Mouse (Mus musculus): ENCODE measurements around the gene Nmral1.

DNA sequence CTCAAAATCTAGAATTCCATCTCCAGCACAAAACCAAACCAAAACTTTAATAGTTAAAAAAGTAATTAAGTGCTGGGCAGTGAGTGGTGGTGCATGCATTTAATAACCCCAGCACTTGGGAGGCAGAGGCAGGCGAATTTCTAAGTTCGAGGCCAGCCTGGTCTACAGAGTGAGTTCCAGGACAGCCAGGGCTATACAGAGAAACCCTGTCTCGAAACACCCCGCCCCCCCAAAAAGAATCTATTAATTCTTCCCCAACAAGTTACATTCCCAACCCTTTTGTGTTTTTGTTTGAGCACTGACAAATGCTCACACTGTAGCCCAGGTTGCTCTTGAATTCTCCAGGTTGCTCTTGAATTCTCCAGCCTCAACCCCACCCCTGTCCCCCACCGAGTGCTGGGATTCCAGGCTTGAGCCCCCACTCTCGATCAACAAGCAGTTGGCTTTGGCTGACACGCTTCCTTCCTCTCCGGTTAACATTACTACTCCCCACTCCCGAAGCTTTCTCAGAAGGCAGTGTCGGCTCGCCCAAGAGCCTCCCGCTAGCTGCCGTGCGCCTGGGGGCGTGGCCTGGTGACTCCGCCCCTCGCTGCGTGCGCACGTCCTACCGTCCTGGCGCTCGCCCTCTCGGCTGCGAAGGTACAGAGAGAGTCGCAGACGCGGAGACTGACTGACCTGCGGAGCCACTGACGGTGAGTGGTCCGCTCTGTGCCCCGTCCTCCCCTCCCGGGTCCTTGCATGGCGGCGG is 6.8 kb upstream of the Nmral1 start, which contains the start of gene Hmox2:
- no peak for TF ChIP-seq CTCF (IDR thresholded peaks at IDR 0.05; ENCODE audit: control insufficient read depth, insufficient read depth, insufficient read length)
- no peak for TF ChIP-seq MAX (IDR thresholded peaks at IDR 0.05)
- TF ChIP-seq CEBPB (IDR thresholded peaks at IDR 0.05; ENCODE audit: low read depth) = no peak
